Mouse (Mus musculus) kidney, embryonic 15.5 days (tissue): Measurements from ENCODE around the gene Ak9. TPM values are rescaled to one million over a fixed set of nuclear protein-coding genes. Genes with fewer than 3 reads are reported as not detected.
A peak's percentile ranks its signal among the peaks of the same experiment; 100 is the strongest.

Experiments
- ATAC-seq: fragments of 200-750 bp; cut with Nextera tagmentation; replicated peaks from 2 replicates; pipeline ENCODE4 v1.8.0; 2017; ENCODE audit warnings: moderate TSS enrichment; ENCODE audit not compliant: low FRiP score
- H3K27ac ChIP-seq: fragments of 300-500 bp; sonication (generic); 2 replicates; pipeline ENCODE4 v1.5.1; 2015; ENCODE audit warnings: mild to moderate bottlenecking, inconsistent platforms
- H3K27me3 ChIP-seq: fragments of 300-500 bp; sonication (generic); 2 replicates; pipeline ENCODE4 v1.6.1; 2015; ENCODE audit warnings: inconsistent platforms
- H3K36me3 ChIP-seq: fragments of 300-500 bp; sonication (generic); 2 replicates; pipeline ENCODE4 v1.6.1; 2015; ENCODE audit warnings: inconsistent platforms
- H3K4me1 ChIP-seq: fragments of 300-500 bp; sonication (generic); 2 replicates; pipeline ENCODE4 v1.6.1; 2015; ENCODE audit warnings: inconsistent platforms
- H3K4me2 ChIP-seq: fragments of 300-500 bp; sonication (generic); 2 replicates; pipeline ENCODE4 v1.6.1; 2015; ENCODE audit warnings: moderate library complexity, mild to moderate bottlenecking, inconsistent platforms
- H3K4me3 ChIP-seq: fragments of 300-500 bp; sonication (generic); replicated peaks from 2 replicates; pipeline ENCODE4 v1.5.1; 2015; ENCODE audit warnings: mild to moderate bottlenecking, inconsistent platforms
- H3K9ac ChIP-seq: fragments of 300-500 bp; sonication (generic); 2 replicates; pipeline ENCODE4 v1.6.1; 2015; ENCODE audit warnings: mild to moderate bottlenecking, inconsistent platforms
- H3K9me3 ChIP-seq: fragments of 300-500 bp; sonication (generic); replicated peaks from 2 replicates; pipeline ENCODE4 v1.6.1; 2016; ENCODE audit warnings: inconsistent platforms
- WGBS: fragments of 180-500 bp; shearing (Covaris S2); methylation state at CpG from one replicate; pipeline ENCODE4 v1.1.7; 2015; ENCODE audit warnings: mixed read lengths; 5-methylcytosine and 5-hydroxymethylcytosine counted together
- polyA plus RNA-seq: library from polyadenylated mRNA; unstranded; fragments of >200 nt; fragmentation: Nextera tagmentation; extraction: Ambion mirVana; gene quantifications from 2 replicates; pipeline ENCODE4 v1.2.1, GENCODE M21; 2015

Ak9 gene
- polyA plus RNA-seq, 1 experiment from 2014 or later = 0.04 TPM

DNA sequence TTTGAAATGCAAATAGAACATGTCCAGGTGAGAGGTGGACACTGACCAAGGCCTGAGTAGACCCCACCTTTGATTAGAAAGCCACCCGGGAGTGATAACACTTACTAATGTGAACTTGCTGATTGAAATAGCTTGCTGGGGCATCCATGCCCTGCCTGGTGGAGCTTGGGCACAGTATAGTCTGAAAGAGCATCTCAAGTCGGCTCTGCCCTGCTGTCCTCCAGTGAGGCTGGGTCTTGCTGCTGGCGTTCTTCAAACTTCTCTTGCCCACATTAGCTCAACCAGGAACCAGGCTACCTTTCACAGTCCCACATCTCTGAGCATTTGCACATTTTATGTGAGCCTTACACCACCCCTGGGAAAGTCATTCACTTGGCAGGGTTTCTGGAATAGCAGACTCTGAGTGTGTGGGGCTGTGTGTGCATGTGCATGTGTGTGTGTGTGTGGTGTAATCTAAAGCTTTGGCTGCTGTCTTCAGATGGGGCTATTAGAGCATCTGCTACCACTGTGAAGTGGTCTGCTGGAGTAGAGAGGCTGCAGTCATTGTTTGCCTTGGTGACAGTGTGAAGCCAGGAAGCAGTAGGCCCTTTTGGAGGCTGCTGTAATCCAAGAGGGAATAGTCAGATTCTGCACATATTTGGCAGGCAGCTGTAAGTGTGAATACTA is 157.4 kb downstream of the Ak9 start:
- Histone ChIP-seq H3K9ac (no peak overlapping the region), H3K9me3 (no peaks in the 10 kb centered on the region), H3K4me3 (no peak overlapping the region), H3K4me1 (no peaks in the 10 kb centered on the region), H3K27me3 (no peaks in the 10 kb centered on the region), H3K27ac (no peak overlapping the region), H3K4me2 (no peak overlapping the region), H3K36me3 (peaks cover 73% of the 10 kb centered on the region)
- ATAC-seq = no peak
- WGBS = 81% methylated on average over 3 of the region's 3 CpGs

DNA sequence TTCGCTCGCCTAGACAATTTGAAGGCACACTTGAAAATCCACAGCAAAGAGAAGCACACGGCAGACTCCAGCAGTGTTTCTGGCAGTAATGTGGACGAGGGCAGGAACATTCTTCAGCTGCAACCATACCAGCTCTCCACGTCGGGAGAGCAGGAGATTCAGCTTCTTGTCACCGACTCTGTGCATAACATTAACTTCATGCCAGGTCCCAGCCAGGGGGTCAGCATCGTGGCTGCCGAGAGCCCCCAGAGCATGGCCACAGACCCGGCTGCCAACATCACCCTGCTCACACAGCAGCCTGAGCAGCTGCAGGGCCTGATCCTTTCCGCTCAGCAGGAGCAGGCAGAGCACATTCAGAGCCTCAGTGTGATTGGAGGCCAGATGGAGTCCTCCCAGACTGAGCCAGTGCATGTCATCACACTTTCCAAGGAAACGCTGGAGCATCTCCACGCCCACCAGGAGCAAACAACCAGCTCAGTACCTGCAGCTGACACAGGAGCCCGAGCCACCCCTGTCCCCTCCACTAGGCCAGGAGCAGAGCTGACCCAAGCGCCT is 160.7 kb downstream of the Ak9 start:
- Histone ChIP-seq H3K4me2 (no peak overlapping the region), H3K9me3 (no peaks in the 10 kb centered on the region), H3K27ac (no peak overlapping the region), H3K9ac (no peak overlapping the region), H3K27me3 (no peaks in the 10 kb centered on the region), H3K4me3 (no peak overlapping the region), H3K36me3 (peaks cover 47% of the 10 kb centered on the region), H3K4me1 (no peaks in the 10 kb centered on the region; the same call in 1 of the 2 replicates)
- 57% methylated on average over 15 of the region's 15 CpGs for WGBS
- no peak for ATAC-seq

DNA sequence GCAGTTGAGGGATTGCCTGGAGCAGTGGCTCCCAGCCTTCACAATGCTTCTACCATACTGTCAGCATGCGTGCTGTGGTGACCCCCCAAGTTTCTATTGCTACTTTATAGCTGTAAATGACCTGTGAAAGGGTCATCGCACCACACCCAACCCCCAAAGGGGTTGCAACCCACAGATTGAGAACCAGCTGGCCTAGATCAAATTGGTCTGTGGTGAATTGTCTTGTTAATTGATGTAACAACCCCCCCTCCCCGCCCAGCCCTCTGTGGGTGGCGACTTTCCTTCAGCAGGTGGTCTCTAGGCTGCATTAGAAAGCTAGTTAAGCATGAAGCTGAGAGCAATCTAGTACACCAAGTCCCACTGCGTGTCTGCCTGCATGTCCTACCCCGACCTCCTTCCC is 163.5 kb downstream of the Ak9 start:
- Histone ChIP-seq H3K27me3 (no peaks in the 10 kb centered on the region), H3K9ac (no peak overlapping the region), H3K27ac (no peak overlapping the region), H3K4me3 (no peak overlapping the region), H3K9me3 (no peaks in the 10 kb centered on the region), H3K4me2 (no peak overlapping the region), H3K4me1 (no peaks in the 10 kb centered on the region; the same call in 1 of the 2 replicates), H3K36me3 (peaks cover 32% of the 10 kb centered on the region)
- WGBS = 29% methylated on average over 6 of the region's 6 CpGs
- ATAC-seq = no peak

DNA sequence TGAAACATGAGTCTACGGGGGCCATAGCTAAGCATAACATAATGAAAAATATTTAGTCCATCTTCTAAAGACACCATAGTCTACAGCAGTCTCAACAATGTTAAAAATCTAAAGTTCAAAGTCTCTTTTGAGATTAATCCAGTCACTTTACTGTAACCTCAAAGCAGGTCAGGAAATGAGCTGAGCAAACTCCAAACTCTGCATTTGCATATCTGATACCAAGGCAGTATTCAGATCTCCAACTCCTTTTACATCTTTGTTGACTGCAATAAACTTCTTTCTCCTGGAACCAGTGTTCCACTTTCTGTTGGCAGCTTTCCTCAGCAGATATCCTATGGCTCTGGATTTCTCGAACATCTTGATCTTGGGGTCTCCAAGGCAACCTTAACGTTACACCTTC is 166.9 kb downstream of the Ak9 start:
- Histone ChIP-seq H3K27me3 (no peaks in the 10 kb centered on the region), H3K9ac (no peak overlapping the region), H3K4me3 (no peak overlapping the region), H3K27ac (no peak overlapping the region), H3K4me1 (peaks cover under 1% of the 10 kb centered on the region), H3K4me2 (no peak overlapping the region), H3K9me3 (no peaks in the 10 kb centered on the region), H3K36me3 (peaks cover 6% of the 10 kb centered on the region)
- 80% methylated on average over 3 of the region's 3 CpGs for WGBS
- no peak for ATAC-seq

DNA sequence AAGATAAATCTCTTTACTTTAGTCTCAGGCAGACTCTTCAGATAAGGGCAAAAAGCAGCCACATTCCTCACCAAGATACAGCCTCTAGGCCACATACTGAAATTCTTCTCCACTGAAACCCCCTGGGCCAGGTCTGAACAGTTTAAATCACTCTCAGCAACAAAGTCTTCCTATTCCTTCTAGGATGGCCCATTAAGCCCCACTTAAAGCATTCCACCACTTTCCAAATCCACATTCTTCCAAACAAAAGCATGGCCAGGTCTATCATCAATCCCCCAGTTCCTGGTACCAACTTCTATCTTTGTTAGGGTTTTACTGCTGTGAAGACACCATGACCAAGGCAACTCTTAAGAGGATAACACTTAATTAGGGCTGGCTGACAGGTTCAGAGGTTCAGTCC is 168.8 kb downstream of the Ak9 start:
- no peak for ATAC-seq
- Histone ChIP-seq H3K9ac (no peak overlapping the region), H3K4me3 (no peak overlapping the region), H3K27ac (no peak overlapping the region), H3K4me2 (no peak overlapping the region), H3K4me1 (peaks cover 19% of the 10 kb centered on the region), H3K27me3 (no peaks in the 10 kb centered on the region), H3K36me3 (no peaks in the 10 kb centered on the region), H3K9me3 (no peaks in the 10 kb centered on the region)

DNA sequence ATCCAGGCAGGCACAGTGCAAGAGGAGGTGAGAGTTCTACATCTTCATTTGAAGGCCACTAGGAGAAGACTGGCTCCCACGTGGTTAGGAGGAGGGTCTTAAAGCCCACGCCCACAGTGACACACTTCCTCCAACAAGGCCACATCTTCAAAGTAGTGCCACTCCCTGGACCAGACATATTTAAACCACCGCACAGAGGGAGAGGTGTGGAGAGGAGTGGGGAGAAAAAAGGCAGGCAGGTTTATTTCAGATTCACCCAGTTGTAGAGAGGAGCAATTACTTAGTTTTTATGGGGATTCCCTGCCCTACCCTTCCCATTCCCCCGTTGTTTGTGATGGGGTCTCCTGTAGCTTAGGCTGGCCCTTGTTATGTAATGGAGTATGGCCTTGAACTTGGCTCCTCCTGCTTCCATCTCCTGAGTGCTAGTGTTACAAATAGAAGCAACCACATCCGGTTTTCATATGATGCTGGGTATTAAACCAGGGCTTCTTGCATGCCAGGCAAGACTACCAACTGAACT is 169.2 kb downstream of the Ak9 start:
- H3K4me2 ChIP-seq = no peak overlapping the region
- H3K27me3 ChIP-seq = no peaks in the 10 kb centered on the region
- no peak overlapping the region for H3K9ac ChIP-seq
- no peak overlapping the region for H3K27ac ChIP-seq
- no peak overlapping the region for H3K4me3 ChIP-seq
- H3K9me3 ChIP-seq = no peaks in the 10 kb centered on the region
- no peaks in the 10 kb centered on the region for H3K36me3 ChIP-seq
- WGBS = 71% methylated on average over 5 of the region's 5 CpGs
- no peak for ATAC-seq
- peaks cover 22% of the 10 kb centered on the region for H3K4me1 ChIP-seq

DNA sequence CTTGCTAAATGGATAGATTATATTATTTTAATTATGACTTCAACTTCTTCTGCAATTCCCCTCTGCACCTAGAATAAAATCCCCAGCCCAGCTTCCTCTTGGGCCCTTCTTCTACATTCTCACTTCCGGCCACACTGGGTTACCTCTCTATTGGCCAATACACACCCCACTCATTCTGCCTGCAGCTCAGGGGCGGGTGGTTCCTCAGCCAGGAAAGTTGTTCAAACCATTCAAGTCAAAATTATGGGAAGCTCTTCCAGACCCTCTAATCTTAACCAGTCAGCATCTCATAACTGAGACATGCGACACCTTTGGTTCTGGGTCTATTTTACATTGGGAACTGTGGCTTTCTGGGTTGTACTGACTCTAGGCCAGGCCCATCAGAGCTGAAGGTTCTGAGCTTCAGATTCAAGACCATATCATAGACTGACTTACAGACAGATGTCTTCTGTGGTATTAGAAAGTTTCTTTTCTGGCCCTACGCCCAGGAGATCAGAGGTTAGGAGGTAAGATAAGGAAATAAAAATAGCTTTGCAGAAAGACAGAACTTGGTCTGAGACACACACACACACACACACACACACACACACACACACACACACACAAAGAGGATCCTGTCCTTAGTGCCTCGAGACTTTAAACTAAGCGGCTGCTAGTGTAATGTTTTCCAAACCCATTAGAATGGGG is 170.1 kb downstream of the Ak9 start:
- Histone ChIP-seq H3K9me3 (no peaks in the 10 kb centered on the region), H3K36me3 (no peaks in the 10 kb centered on the region), H3K27ac (no peak overlapping the region), H3K4me3 (no peak overlapping the region), H3K27me3 (no peaks in the 10 kb centered on the region), H3K9ac (no peak overlapping the region), H3K4me1 (peaks cover 26% of the 10 kb centered on the region), H3K4me2 (no peak overlapping the region)
- 76% methylated on average over 6 of the region's 6 CpGs for WGBS
- no peak for ATAC-seq

DNA sequence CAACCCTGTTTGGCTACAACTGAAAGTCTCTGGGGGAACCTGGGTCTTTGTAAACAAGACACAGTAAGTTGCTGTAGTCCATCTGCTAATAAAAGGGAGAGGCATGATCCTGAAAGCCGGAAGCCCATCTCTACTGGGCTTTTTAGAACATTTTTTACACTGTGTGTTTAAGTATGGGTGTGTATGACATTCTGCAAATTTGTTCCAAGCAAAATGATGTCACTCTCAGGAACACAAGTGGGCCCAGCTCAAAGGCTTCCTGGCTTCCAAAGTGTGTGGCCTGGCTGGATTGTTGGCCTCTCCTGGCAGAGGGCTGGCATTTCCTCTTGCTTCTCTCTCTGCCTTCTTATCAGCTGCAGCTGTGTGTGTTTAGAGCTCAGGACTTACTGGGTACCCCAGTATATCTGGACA is 171.2 kb downstream of the Ak9 start:
- H3K4me2 ChIP-seq = no peak overlapping the region
- ATAC-seq = no peak
- H3K36me3 ChIP-seq = peaks cover 8% of the 10 kb centered on the region; the same call in 1 of the 2 replicates
- no peaks in the 10 kb centered on the region for H3K27me3 ChIP-seq
- no peaks in the 10 kb centered on the region for H3K9me3 ChIP-seq
- 75% methylated on average over 1 of the region's 1 CpGs for WGBS
- H3K9ac ChIP-seq = no peak overlapping the region
- peak overlapping the region; percentile 15; the same call in 1 of the 2 replicates for H3K27ac ChIP-seq
- H3K4me1 ChIP-seq = peaks cover 26% of the 10 kb centered on the region
- no peak overlapping the region for H3K4me3 ChIP-seq

DNA sequence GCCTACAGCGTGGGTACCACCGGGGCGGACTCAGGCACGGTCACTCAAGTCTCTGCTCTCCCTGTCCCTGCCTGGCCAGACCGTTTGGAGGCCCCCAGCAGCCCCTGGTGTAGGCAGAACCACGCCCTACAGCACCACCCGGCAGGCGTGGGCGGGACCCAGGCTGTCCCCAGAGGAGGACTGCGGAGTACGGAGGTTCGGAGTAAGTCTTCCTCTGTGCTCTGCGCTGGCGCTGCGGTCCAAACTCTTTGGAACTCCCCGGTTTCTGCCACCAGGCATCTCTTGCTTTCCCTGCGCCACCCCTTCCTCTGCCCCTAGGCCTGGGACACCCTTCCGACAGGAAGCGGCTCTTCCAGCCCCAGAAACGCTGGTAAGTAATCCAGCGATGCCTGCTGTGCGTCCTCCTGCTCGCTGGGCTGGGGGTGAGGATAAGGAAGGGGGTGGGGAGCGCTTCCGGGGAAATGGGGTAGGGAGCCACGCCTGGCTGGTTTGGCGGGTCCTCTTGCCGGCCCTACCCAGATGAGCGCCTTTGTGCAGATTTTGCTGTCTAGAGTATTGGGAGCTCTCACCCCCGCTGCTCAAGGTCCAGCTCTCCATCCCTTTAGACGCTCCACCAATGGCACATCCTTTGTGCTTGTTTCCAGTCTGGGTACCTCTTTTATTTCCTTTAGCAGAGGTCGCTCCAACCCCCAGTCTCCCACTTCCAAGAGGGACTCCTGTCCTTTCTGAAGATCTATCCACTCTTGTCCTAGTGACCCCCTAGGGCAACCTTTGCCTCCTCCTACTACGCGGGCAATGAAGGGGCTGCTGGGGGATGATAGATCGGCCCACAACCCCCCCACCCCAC is 172.6 kb downstream of the Ak9 start, which contains the start of gene Mical1:
TSS of gene Mical1 (plus strand) at position 144 of the 847 bp plus-strand sequence.
- Histone ChIP-seq H3K27ac (peak within 1 kb of the TSS; percentile 81), H3K9ac (peak within 1 kb of the TSS; percentile 57), H3K9me3 (no peaks in the 10 kb centered on the region), H3K4me1 (peaks cover 30% of the 10 kb centered on the region), H3K4me2 (peak within 1 kb of the TSS; percentile 93), H3K36me3 (peaks cover 21% of the 10 kb centered on the region), H3K27me3 (no peaks in the 10 kb centered on the region), H3K4me3 (peak within 1 kb of the TSS; percentile 62)
- under 1% methylated on average over 35 of the region's 35 CpGs for WGBS
- peak; percentile 82 for ATAC-seq

DNA sequence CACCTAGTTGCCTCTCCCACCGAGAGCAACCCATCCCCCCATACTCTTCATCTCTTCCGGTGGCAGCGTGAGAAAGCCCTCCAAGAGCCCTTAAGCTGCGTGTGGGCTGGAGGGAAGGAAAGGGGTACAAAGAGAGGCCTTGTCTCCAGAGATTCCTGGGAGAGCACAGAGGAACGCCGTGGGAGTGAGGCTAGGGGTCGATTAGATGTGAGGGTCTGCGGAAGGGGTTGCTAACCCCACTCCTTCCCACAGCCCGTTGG is 173.2 kb downstream of the Ak9 start:
- peaks cover 26% of the 10 kb centered on the region for H3K36me3 ChIP-seq
- peak overlapping the region; percentile 57 for H3K9ac ChIP-seq
- peak; percentile 9; the same call in 1 of the 2 replicates for ATAC-seq

DNA sequence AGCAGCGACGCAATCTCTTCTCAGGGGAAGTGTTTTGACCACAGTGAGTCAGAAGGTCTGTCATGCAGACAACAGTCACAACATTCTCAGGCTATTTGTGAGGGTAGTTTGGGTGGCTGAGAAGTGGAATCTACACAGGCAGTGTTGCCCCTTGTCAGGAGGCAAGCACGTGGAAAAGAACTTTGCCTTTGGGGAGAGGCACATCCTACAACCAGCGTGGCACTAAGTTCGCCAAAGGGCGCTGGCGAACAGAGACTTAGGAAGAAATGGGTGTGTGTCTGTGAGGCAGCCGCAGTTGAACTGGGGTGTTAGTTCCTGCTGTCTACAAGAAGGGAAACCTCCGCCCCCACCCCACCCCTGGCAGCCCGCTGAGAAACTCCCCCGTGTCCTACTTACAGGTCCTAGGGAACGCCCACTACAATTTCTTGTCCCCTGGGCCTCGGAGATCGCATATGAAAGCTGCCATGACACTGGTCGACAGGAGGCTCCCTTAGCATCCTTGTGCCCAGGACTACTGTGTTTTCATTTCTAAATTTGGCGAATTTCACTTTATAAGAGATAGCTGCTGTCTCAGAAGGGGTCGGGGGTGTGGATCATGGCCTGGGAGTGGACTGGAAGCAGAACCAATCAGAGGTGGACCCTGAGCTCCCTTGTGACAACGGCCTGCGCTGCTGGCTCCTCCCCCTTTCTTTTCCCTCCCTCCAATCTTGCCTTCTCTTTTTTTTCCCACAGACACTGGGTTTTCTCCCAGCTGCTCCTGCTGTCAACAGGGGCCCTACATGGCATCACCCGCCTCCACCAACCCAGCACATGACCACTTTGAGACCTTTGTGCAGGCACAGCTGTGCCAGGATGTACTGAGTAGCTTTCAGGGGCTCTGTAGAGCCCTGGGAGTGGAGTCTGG is 173.8 kb downstream of the Ak9 start:
- Histone ChIP-seq H3K4me1 (peaks cover 30% of the 10 kb centered on the region), H3K36me3 (peaks cover 31% of the 10 kb centered on the region), H3K4me2 (peak overlapping the region; percentile 93), H3K27ac (peak overlapping the region; percentile 81), H3K4me3 (peak overlapping the region; percentile 62), H3K9ac (peak overlapping the region; percentile 57), H3K27me3 (no peaks in the 10 kb centered on the region), H3K9me3 (no peaks in the 10 kb centered on the region)
- 5% methylated on average over 20 of the region's 20 CpGs for WGBS
- peak; percentile 76 for ATAC-seq

More for the DNA sequence above, 173.2 kb downstream of the Ak9 start:
- Histone ChIP-seq H3K4me1 (peaks cover 30% of the 10 kb centered on the region), H3K4me2 (peak overlapping the region; percentile 93), H3K4me3 (peak overlapping the region; percentile 62), H3K27me3 (no peaks in the 10 kb centered on the region), H3K9me3 (no peaks in the 10 kb centered on the region), H3K27ac (peak overlapping the region; percentile 81)
- WGBS = under 1% methylated on average over 9 of the region's 9 CpGs
